Mouse (Mus musculus): ENCODE data around the gene Gcsh.

- TF ChIP-seq POLR2A (IDR thresholded peaks at IDR 0.05; ENCODE audit: extremely low read depth, insufficient read depth, low read length) (no peak), CTCF (IDR thresholded peaks at IDR 0.05; ENCODE audit: low read depth, low read length) (no peak)
These were observed 24.6 kb upstream of the Gcsh start for GRCm38 (mm10) chr8:117017896-117018295.

Data from liver, adult 2 months (tissue).